ENCODE assay signal across 25 mouse cellular contexts in genomic region chr12:76792540-76792939, GRCm38 (mm10). TPM values are rescaled to one million over a fixed set of nuclear protein-coding genes. Genes with fewer than 3 reads are reported as not detected.
DNase-seq lines count a peak whose midpoint lies in the region; ATAC-seq and TF ChIP-seq lines count a peak whose summit lies in the region.
"Not testable (repeated sequence)": the region's sequence is repeated elsewhere in the genome, so short reads cannot be mapped to it uniquely, and the experiment has no call there.
"Had no signal": no experiment of that assay in that cellular context is flagged by ENCODE, and none has a peak within 500 bp of the region (broad histone marks: within the 10 kb centered on the region; RNA-seq: fewer than 3 reads in every experiment).

No protein-coding gene starts in this region.

- not testable (repeated sequence) for TF ChIP-seq EP300 in ES-Bruce4 (IDR thresholded peaks at IDR 0.05; ENCODE audit: insufficient read depth, low read depth, low read length); liver, postnatal 0 days (IDR thresholded peaks at IDR 0.05; ENCODE audit: low read depth); stomach, postnatal 0 days (optimal IDR thresholded peaks at IDR 0.05)

- H3K27ac ChIP-seq in ES-Bruce4 (ENCODE audit: insufficient read depth, low read length); embryonic facial prominence, embryonic 13.5 days; kidney, postnatal 0 days; liver, postnatal 0 days (ENCODE audit: low read depth); midbrain, postnatal 0 days (ENCODE audit: low read depth, low read length); stomach, postnatal 0 days (replicated peaks): not testable (repeated sequence)

- ATAC-seq in embryonic facial prominence, embryonic 13.5 days (ENCODE audit: insufficient number of reproducible peaks, insufficient read depth, low FRiP score, low TSS enrichment, low read depth) = peak; percentile 26; the same call in 1 of the 2 replicates
- ATAC-seq in granulocyte monocyte progenitor cell, adult 5-6 weeks (replicated peaks; ENCODE audit: poor library complexity, severe bottlenecking) = peak; percentile 49
- ATAC-seq in kidney, postnatal 0 days (replicated peaks; ENCODE audit: low FRiP score, low read depth); liver, postnatal 0 days; midbrain, postnatal 0 days (ENCODE audit: low FRiP score); stomach, postnatal 0 days (ENCODE audit: low FRiP score, low TSS enrichment): not testable (repeated sequence)
- ATAC-seq in megakaryocyte, adult 5-6 weeks (ENCODE audit: poor library complexity, severe bottlenecking) = peak; percentile 43; the same call in 1 of the 2 replicates

- not testable (repeated sequence) for H3K4me2 ChIP-seq in embryonic facial prominence, embryonic 13.5 days; kidney, postnatal 0 days (ENCODE audit: low read length); liver, postnatal 0 days (ENCODE audit: low read depth, low read length); midbrain, postnatal 0 days (ENCODE audit: low read depth, low read length, poor library complexity, severe bottlenecking); stomach, postnatal 0 days (replicated peaks; ENCODE audit: low read depth)

- H3K9ac ChIP-seq in ES-Bruce4 (ENCODE audit: low read depth, poor library complexity, severe bottlenecking); embryonic facial prominence, embryonic 13.5 days; kidney, postnatal 0 days (ENCODE audit: low read depth, low read length); liver, postnatal 0 days (replicated peaks); midbrain, postnatal 0 days (replicated peaks; ENCODE audit: low read length, poor library complexity, severe bottlenecking); stomach, postnatal 0 days (ENCODE audit: low read length): not testable (repeated sequence)

- not testable (repeated sequence) for TF ChIP-seq POLR2A in ES-Bruce4 (IDR thresholded peaks at IDR 0.05; ENCODE audit: insufficient read depth, low read length)

- H3K36me3 ChIP-seq in ES-Bruce4 (ENCODE audit: control insufficient read depth, insufficient read depth, low read length, poor library complexity, severe bottlenecking); embryonic facial prominence, embryonic 13.5 days; kidney, postnatal 0 days (ENCODE audit: insufficient read depth, low read length); liver, postnatal 0 days (replicated peaks; ENCODE audit: insufficient read depth, low read length); midbrain, postnatal 0 days (ENCODE audit: insufficient read depth, low read length); stomach, postnatal 0 days (ENCODE audit: control insufficient read depth, insufficient read depth, low read length): not testable (repeated sequence)

- H3K9me3 ChIP-seq in ES-Bruce4 (replicated peaks; ENCODE audit: control insufficient read depth, insufficient read depth, low read length, poor library complexity, severe bottlenecking); embryonic facial prominence, embryonic 13.5 days; kidney, postnatal 0 days (replicated peaks; ENCODE audit: low read length); liver, postnatal 0 days (ENCODE audit: low read length); midbrain, postnatal 0 days (ENCODE audit: low read length); stomach, postnatal 0 days (ENCODE audit: control insufficient read depth, low read length): not testable (repeated sequence)

- TF ChIP-seq CTCF in ES-Bruce4 (IDR thresholded peaks at IDR 0.05; ENCODE audit: low read depth, low read length) = peak; percentile 8
- peak; percentile 14; the same call in 1 of the 2 replicates for TF ChIP-seq CTCF in kidney, postnatal 0 days (IDR thresholded peaks at IDR 0.05; ENCODE audit: low read depth)
- peak; percentile 31; the same call in 1 of the 2 replicates for TF ChIP-seq CTCF in liver, postnatal 0 days (IDR thresholded peaks at IDR 0.05; ENCODE audit: low read depth)
- TF ChIP-seq CTCF in midbrain, postnatal 0 days (IDR thresholded peaks at IDR 0.05) = 0 out of 2 replicates have a peak, but pooled peaks have one; percentile 4
- peak; percentile 31 for TF ChIP-seq CTCF in stomach, postnatal 0 days (IDR thresholded peaks at IDR 0.05; ENCODE audit: low read depth)

- H3K4me3 ChIP-seq in ES-Bruce4 (ENCODE audit: low read depth, low read length); embryonic facial prominence, embryonic 13.5 days; kidney, postnatal 0 days (replicated peaks; ENCODE audit: low read depth, low read length); liver, postnatal 0 days (ENCODE audit: low read depth, low read length); midbrain, postnatal 0 days (ENCODE audit: low read depth, low read length); stomach, postnatal 0 days (ENCODE audit: low read depth, low read length): not testable (repeated sequence)

- 60% methylated on average over 14 of the region's 14 CpGs for WGBS in embryonic facial prominence, embryonic 13.5 days
- 57% methylated on average over 14 of the region's 14 CpGs for WGBS in kidney, postnatal 0 days
- WGBS in liver, postnatal 0 days (ENCODE audit: insufficient replicate concordance) = 49% methylated on average over 12 of the region's 14 CpGs
- 64% methylated on average over 13 of the region's 14 CpGs for WGBS in midbrain, postnatal 0 days
- 60% methylated on average over 14 of the region's 14 CpGs for WGBS in stomach, postnatal 0 days

- DNase-seq in kidney, postnatal 0 days (ENCODE audit: low spot score); liver, postnatal 0 days; midbrain, postnatal 0 days (ENCODE audit: low spot score); stomach, postnatal 0 days (ENCODE audit: low spot score): not testable (repeated sequence)

- H3K4me1 ChIP-seq in ES-Bruce4 (ENCODE audit: control insufficient read depth, insufficient read depth, low read length); embryonic facial prominence, embryonic 13.5 days; kidney, postnatal 0 days (replicated peaks; ENCODE audit: insufficient read depth, low read length); liver, postnatal 0 days (ENCODE audit: insufficient read depth); midbrain, postnatal 0 days (ENCODE audit: insufficient read depth, low read length); stomach, postnatal 0 days (replicated peaks; ENCODE audit: control insufficient read depth, insufficient read depth): not testable (repeated sequence)

- not testable (repeated sequence) for H3K27me3 ChIP-seq in ES-Bruce4 (ENCODE audit: control insufficient read depth, insufficient read depth, low read length, poor library complexity, severe bottlenecking); embryonic facial prominence, embryonic 13.5 days; kidney, postnatal 0 days (ENCODE audit: insufficient read depth, low read length); liver, postnatal 0 days (ENCODE audit: insufficient read depth, low read length); midbrain, postnatal 0 days (ENCODE audit: insufficient read depth, low read length); stomach, postnatal 0 days (ENCODE audit: control insufficient read depth, insufficient read depth, low read length)

RNA-seq across cellular contexts. Expression of gene Gpx2, which starts 2.8 kb away (rescaled TPM):
- 12.7 and 20.3 TPM in 2 replicates for polyA plus RNA-seq in ES-Bruce4 (2011; ENCODE audit: insufficient read depth, insufficient read length, low read depth, missing spikeins)
- 0.97 and 2.5 TPM in 2 replicates for polyA plus RNA-seq in embryonic facial prominence, embryonic 13.5 days (2015; fragmentation: Nextera tagmentation; extraction: Ambion mirVana)
- total RNA-seq in granulocyte monocyte progenitor cell, adult 5-6 weeks (2014; fragmentation: Nextera tagmentation) = not detected in 2 replicates
- not detected in 2 replicates for total RNA-seq in granulocyte monocyte progenitor cell, adult 5-6 weeks (2017)
- 0.45 TPM in 1 of 2 replicates, not detected in the other for polyA plus RNA-seq in kidney, postnatal 0 days (2015; fragmentation: Nextera tagmentation; extraction: Ambion mirVana)
- 0.16 and 0.21 TPM in 2 replicates for polyA plus RNA-seq in liver, postnatal 0 days (2015; fragmentation: Nextera tagmentation; extraction: Ambion mirVana)
- total RNA-seq in megakaryocyte, adult 5-6 weeks (2015) = not detected in 2 replicates
- total RNA-seq in megakaryocyte, adult 5-6 weeks (2017) = not detected in 2 replicates
- total RNA-seq in midbrain, postnatal 0 days (2014; rRNA removed) = 0.33 TPM in 1 of 2 replicates, not detected in the other
- 0.21 TPM in 1 of 2 replicates, not detected in the other for polyA plus RNA-seq in midbrain, postnatal 0 days (2015; fragmentation: Nextera tagmentation; extraction: Ambion mirVana)
- 217 and 236 TPM in 2 replicates for polyA plus RNA-seq in stomach, postnatal 0 days (2015; fragmentation: Nextera tagmentation; extraction: Ambion mirVana)
- total RNA-seq: adrenal gland, adult 18-20 months; adrenal gland, postnatal 10 days; adrenal gland, postnatal 36 days; gastrocnemius, adult 18-20 months; gastrocnemius, postnatal 10 days; gastrocnemius, postnatal 36 days; heart, adult 8-10 months; heart, postnatal 25 days; MEL had no signal
- polyA plus RNA-seq: C2C12; CD4-positive, CD25-positive, alpha-beta regulatory T cell, adult 4 months; erythroblast, embryonic 14.5 days; forebrain, embryonic 15.5 days; heart, embryonic 14.5 days; heart, postnatal 0 days; hindbrain, embryonic 10.5 days; hindbrain, embryonic 13.5 days had no signal

RNA-seq across cellular contexts. Expression of gene Fntb, which starts 27.2 kb away (rescaled TPM):
- polyA plus RNA-seq in ES-Bruce4 (2011; ENCODE audit: insufficient read depth, insufficient read length, low read depth, missing spikeins) = 68.6 and 81.0 TPM in 2 replicates
- polyA plus RNA-seq in embryonic facial prominence, embryonic 13.5 days (2015; fragmentation: Nextera tagmentation; extraction: Ambion mirVana) = 41.5 and 41.8 TPM in 2 replicates
- 17.4 and 19.3 TPM in 2 replicates for total RNA-seq in granulocyte monocyte progenitor cell, adult 5-6 weeks (2014; fragmentation: Nextera tagmentation)
- total RNA-seq in granulocyte monocyte progenitor cell, adult 5-6 weeks (2017) = 5.2 and 8.8 TPM in 2 replicates
- 24.4 and 25.0 TPM in 2 replicates for polyA plus RNA-seq in kidney, postnatal 0 days (2015; fragmentation: Nextera tagmentation; extraction: Ambion mirVana)
- polyA plus RNA-seq in liver, postnatal 0 days (2015; fragmentation: Nextera tagmentation; extraction: Ambion mirVana) = 14.9 and 16.2 TPM in 2 replicates
- 3.1 and 5.2 TPM in 2 replicates for total RNA-seq in megakaryocyte, adult 5-6 weeks (2015)
- total RNA-seq in megakaryocyte, adult 5-6 weeks (2017) = 2.2 and 2.8 TPM in 2 replicates
- total RNA-seq in midbrain, postnatal 0 days (2014; rRNA removed) = 33.3 and 34.3 TPM in 2 replicates
- polyA plus RNA-seq in midbrain, postnatal 0 days (2015; fragmentation: Nextera tagmentation; extraction: Ambion mirVana) = 36.6 and 37.8 TPM in 2 replicates
- polyA plus RNA-seq in stomach, postnatal 0 days (2015; fragmentation: Nextera tagmentation; extraction: Ambion mirVana) = 22.4 and 23.8 TPM in 2 replicates

RNA-seq across cellular contexts. Expression of gene Churc1, which starts 27.2 kb away (rescaled TPM):
- 30.4 and 30.7 TPM in 2 replicates for polyA plus RNA-seq in ES-Bruce4 (2011; ENCODE audit: insufficient read depth, insufficient read length, low read depth, missing spikeins)
- polyA plus RNA-seq in embryonic facial prominence, embryonic 13.5 days (2015; fragmentation: Nextera tagmentation; extraction: Ambion mirVana) = 90.1 and 96.4 TPM in 2 replicates
- total RNA-seq in granulocyte monocyte progenitor cell, adult 5-6 weeks (2014; fragmentation: Nextera tagmentation) = 73.3 and 90.6 TPM in 2 replicates
- 40.6 and 62.0 TPM in 2 replicates for total RNA-seq in granulocyte monocyte progenitor cell, adult 5-6 weeks (2017)
- 131 and 137 TPM in 2 replicates for polyA plus RNA-seq in kidney, postnatal 0 days (2015; fragmentation: Nextera tagmentation; extraction: Ambion mirVana)
- polyA plus RNA-seq in liver, postnatal 0 days (2015; fragmentation: Nextera tagmentation; extraction: Ambion mirVana) = 92.5 and 92.7 TPM in 2 replicates
- 43.5 and 78.3 TPM in 2 replicates for total RNA-seq in megakaryocyte, adult 5-6 weeks (2015)
- 32.6 and 37.0 TPM in 2 replicates for total RNA-seq in megakaryocyte, adult 5-6 weeks (2017)
- 60.3 and 66.9 TPM in 2 replicates for total RNA-seq in midbrain, postnatal 0 days (2014; rRNA removed)
- 120 and 124 TPM in 2 replicates for polyA plus RNA-seq in midbrain, postnatal 0 days (2015; fragmentation: Nextera tagmentation; extraction: Ambion mirVana)
- 161 and 163 TPM in 2 replicates for polyA plus RNA-seq in stomach, postnatal 0 days (2015; fragmentation: Nextera tagmentation; extraction: Ambion mirVana)

RNA-seq across cellular contexts. Expression of gene Rab15, which starts 30.2 kb away (rescaled TPM):
- 34.2 and 40.7 TPM in 2 replicates for polyA plus RNA-seq in ES-Bruce4 (2011; ENCODE audit: insufficient read depth, insufficient read length, low read depth, missing spikeins)
- polyA plus RNA-seq in embryonic facial prominence, embryonic 13.5 days (2015; fragmentation: Nextera tagmentation; extraction: Ambion mirVana) = 27.1 and 32.2 TPM in 2 replicates
- not detected in 2 replicates for total RNA-seq in granulocyte monocyte progenitor cell, adult 5-6 weeks (2014; fragmentation: Nextera tagmentation)
- total RNA-seq in granulocyte monocyte progenitor cell, adult 5-6 weeks (2017) = not detected in 2 replicates
- 11.6 and 12.1 TPM in 2 replicates for polyA plus RNA-seq in kidney, postnatal 0 days (2015; fragmentation: Nextera tagmentation; extraction: Ambion mirVana)
- polyA plus RNA-seq in liver, postnatal 0 days (2015; fragmentation: Nextera tagmentation; extraction: Ambion mirVana) = 0.08 and 0.19 TPM in 2 replicates
- not detected in 2 replicates for total RNA-seq in megakaryocyte, adult 5-6 weeks (2015)
- not detected in 2 replicates for total RNA-seq in megakaryocyte, adult 5-6 weeks (2017)
- total RNA-seq in midbrain, postnatal 0 days (2014; rRNA removed) = 91.1 and 122 TPM in 2 replicates
- polyA plus RNA-seq in midbrain, postnatal 0 days (2015; fragmentation: Nextera tagmentation; extraction: Ambion mirVana) = 57.2 and 58.9 TPM in 2 replicates
- 24.0 and 27.2 TPM in 2 replicates for polyA plus RNA-seq in stomach, postnatal 0 days (2015; fragmentation: Nextera tagmentation; extraction: Ambion mirVana)
- polyA plus RNA-seq: CD4-positive, CD25-positive, alpha-beta regulatory T cell, adult 4 months; erythroblast, embryonic 14.5 days had no signal

Comparison
In these comparisons a context has a peak if more than half of its experiments do, and no peak if none do; other contexts are left out.
1. RNA of gene Gpx2, which starts 2.8 kb away (polyA plus RNA-seq): 217 to 236 TPM in stomach, postnatal 0 days; 12.7 to 20.3 TPM in ES-Bruce4, 0.97 to 2.5 TPM in embryonic facial prominence, embryonic 13.5 days, 0.45 TPM in kidney, postnatal 0 days, 0.21 TPM in midbrain, postnatal 0 days and 0.16 to 0.21 TPM in liver, postnatal 0 days; every median in the first group is over 10 times any median in the second.
2. Peak in every context shown above with its lines, with median percentiles within 50 percentile points of each other: CTCF ChIP-seq.